13 mouse cellular contexts compared by ENCODE assay signal in genomic region chr10:111215572-111215971, GRCm38 (mm10).
"Had no signal": no experiment of that assay in that cellular context is flagged by ENCODE, and none has a peak within 500 bp of the region (broad histone marks: within the 10 kb centered on the region; RNA-seq: fewer than 3 reads in every experiment).

No protein-coding gene starts in this region.

- H3K4me2 ChIP-seq: limb, embryonic 15.5 days; liver, embryonic 13.5 days had no signal

- H3K4me3 ChIP-seq: layer of hippocampus, adult 2 months; limb, embryonic 15.5 days; liver, embryonic 13.5 days; midbrain, embryonic 10.5 days had no signal

- H3K9me3 ChIP-seq: limb, embryonic 15.5 days; liver, embryonic 13.5 days; midbrain, embryonic 10.5 days had no signal

- H3K36me3 ChIP-seq: limb, embryonic 15.5 days; liver, embryonic 13.5 days; midbrain, embryonic 10.5 days had no signal

- ATAC-seq: intestine, postnatal 0 days had no signal

- H3K27ac ChIP-seq: kidney, postnatal 0 days; layer of hippocampus, adult 2 months; limb, embryonic 15.5 days; liver, embryonic 13.5 days; midbrain, embryonic 10.5 days had no signal

- H3K9ac ChIP-seq: limb, embryonic 15.5 days; liver, embryonic 13.5 days had no signal

- H3K27me3 ChIP-seq: limb, embryonic 15.5 days; liver, embryonic 13.5 days had no signal

- DNase-seq: kidney, adult 2 months; kidney, postnatal 25 days; layer of hippocampus, adult 9-11 months; liver, embryonic 13.5 days; lung, adult 2 months; lung, postnatal 14 days; lung, postnatal 4 days; thymus, postnatal 25 days had no signal

- H3K4me1 ChIP-seq: limb, embryonic 15.5 days; midbrain, embryonic 10.5 days had no signal
